Mouse (Mus musculus) myocyte (in vitro differentiated cells): ENCODE results near the gene Ciapin1.

Experiments used
- CEBPB ChIP-seq: IDR thresholded peaks from 2 replicates; pipeline ENCODE4 v1.6.1; 2011; ENCODE audit warnings: mild to moderate bottlenecking, moderate library complexity; ENCODE audit not compliant: poor library complexity, insufficient read depth, severe bottlenecking
- E2F4 ChIP-seq: IDR thresholded peaks from one replicate; pipeline ENCODE4 v1.6.1; 2011; ENCODE audit warnings: mild to moderate bottlenecking, control low read depth, moderate library complexity; ENCODE audit not compliant: insufficient read depth
- MAX ChIP-seq: IDR thresholded peaks from one replicate; pipeline ENCODE4 v1.6.1; 2011; ENCODE audit warnings: low read depth, mild to moderate bottlenecking, control low read depth
- MYOD1 ChIP-seq, 3 experiments: IDR thresholded peaks; one replicate each; pipeline ENCODE4 v1.6.1; 2011; ENCODE audit warnings: control low read depth in 2 of 3, low read depth in 2 of 3, mild to moderate bottlenecking in 2 of 3, moderate library complexity in 1 of 3; ENCODE audit not compliant: insufficient read length in 2 of 3, control insufficient read depth in 1 of 3
- MYOG ChIP-seq, 3 experiments: IDR thresholded peaks; one replicate each; pipeline ENCODE4 v1.6.1; 2011; ENCODE audit warnings: control low read depth in 2 of 3, low read depth in 2 of 3, mild to moderate bottlenecking in 2 of 3; ENCODE audit not compliant: insufficient read length in 2 of 3, control insufficient read depth in 1 of 3, insufficient read depth in 1 of 3
- POLR2A ChIP-seq: IDR thresholded peaks from one replicate; pipeline ENCODE4 v1.6.1; 2011; ENCODE audit warnings: low read depth, mild to moderate bottlenecking, control low read depth, moderate library complexity; ENCODE audit not compliant: insufficient read length
- POLR2AphosphoS2 ChIP-seq: IDR thresholded peaks from one replicate; pipeline ENCODE4 v1.6.1; 2011; ENCODE audit warnings: low read depth, control low read depth; ENCODE audit not compliant: insufficient read length
- REST ChIP-seq: IDR thresholded peaks from one replicate; pipeline ENCODE4 v1.6.1; 2011; ENCODE audit warnings: mild to moderate bottlenecking, control low read depth, moderate library complexity; ENCODE audit not compliant: insufficient read depth, insufficient read length
- SRF ChIP-seq: IDR thresholded peaks from one replicate; pipeline ENCODE4 v1.6.1; 2011; ENCODE audit warnings: low read depth; ENCODE audit not compliant: control insufficient read depth, insufficient read length
- TCF12 ChIP-seq: IDR thresholded peaks from one replicate; pipeline ENCODE4 v1.6.1; 2011; ENCODE audit warnings: mild to moderate bottlenecking, control low read depth; ENCODE audit not compliant: poor library complexity, insufficient read depth, severe bottlenecking
- TCF3 ChIP-seq: IDR thresholded peaks from one replicate; pipeline ENCODE4 v1.6.1; 2011; ENCODE audit warnings: low read depth, control low read depth; ENCODE audit not compliant: insufficient read length
- USF1 ChIP-seq: IDR thresholded peaks from one replicate; pipeline ENCODE4 v1.6.1; 2011; ENCODE audit warnings: low read depth, mild to moderate bottlenecking, control low read depth, moderate library complexity

DNA sequence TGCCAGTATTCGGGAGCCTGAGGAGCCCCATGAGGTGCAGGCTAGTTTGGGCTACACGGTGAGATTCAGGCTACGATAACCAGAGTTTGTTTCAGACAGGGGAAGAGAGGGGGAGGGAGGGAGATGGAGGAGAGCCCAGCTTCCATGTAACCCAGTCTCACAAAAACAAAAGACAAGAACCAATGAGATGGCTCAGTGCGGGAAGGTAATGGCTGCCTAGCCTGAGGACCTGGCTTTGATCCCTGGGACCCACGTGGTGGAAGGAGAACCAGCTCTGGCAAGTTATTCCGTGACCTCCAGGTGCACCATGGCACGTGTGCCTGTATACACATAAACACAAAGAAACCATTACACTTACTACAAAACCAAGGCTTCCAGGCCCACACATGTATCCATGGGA is 17.6 kb downstream of the Ciapin1 start:
- TF ChIP-seq E2F4 (no peak), POLR2A (no peak), MAX (no peak), POLR2AphosphoS2 (no peak), REST (no peak), SRF (no peak), CEBPB (no peak), MYOG (IDR thresholded peaks at IDR 0.05; ENCODE audit: control insufficient read depth in 1 of 3, insufficient read depth in 1 of 3, insufficient read length in 2 of 3, low read depth in 2 of 3) (no peak), TCF12 (no peak), USF1 (no peak), TCF3 (no peak), MYOD1 (IDR thresholded peaks at IDR 0.05; ENCODE audit: control insufficient read depth in 1 of 3, insufficient read length in 2 of 3, low read depth in 2 of 3) (no peak)
